In the genomic region with DNA sequence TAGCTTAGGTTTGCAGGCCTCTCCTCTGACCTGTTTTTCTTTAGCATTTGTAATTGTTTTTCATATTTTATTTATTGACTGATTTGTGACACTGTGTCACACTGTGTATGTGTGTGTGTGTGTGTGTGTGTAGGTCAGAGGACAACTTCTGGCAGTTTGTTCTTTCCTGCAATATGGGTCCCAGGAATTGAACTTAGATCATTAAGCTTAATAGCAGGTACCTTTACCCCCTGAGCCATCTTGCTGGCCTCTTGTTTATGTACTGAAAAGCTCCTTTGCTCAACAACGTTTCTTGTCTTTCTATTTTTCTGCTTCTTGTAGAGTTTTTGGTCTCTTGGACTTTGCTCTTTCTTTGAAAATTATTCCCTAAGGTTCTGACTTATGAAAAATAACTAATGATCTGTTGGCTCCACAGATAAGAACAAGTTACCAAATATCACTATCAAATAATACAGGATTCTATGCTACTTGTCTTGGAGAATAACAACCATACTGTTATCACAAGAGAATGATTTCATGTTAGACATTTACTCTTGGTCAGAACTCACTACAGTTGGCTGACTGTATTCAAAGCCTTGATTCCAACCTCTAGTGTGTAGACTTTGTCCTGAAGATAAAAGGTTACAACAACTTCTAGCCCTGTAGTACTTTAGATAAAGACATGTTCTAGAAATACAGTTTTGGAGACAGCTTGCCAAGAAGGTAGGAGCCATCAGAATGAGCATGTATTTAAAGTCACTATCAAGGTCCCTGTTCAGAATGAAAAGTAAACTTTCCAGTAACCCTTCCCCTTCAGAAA, we compare ENCODE assay signal across 26 mouse cellular contexts. TPM values are rescaled to one million over a fixed set of nuclear protein-coding genes. Genes with fewer than 3 reads are reported as not detected.
"Had no signal": no experiment of that assay in that cellular context is flagged by ENCODE, and none has a peak within 500 bp of the region (broad histone marks: within the 10 kb centered on the region; RNA-seq: fewer than 3 reads in every experiment).

No protein-coding gene starts in this region.

- DNase-seq: kidney, adult 18-20 months; kidney, postnatal 10 days; layer of hippocampus, adult 9-11 months; liver; liver, embryonic 13.5 days; lung, postnatal 10 days; lung, postnatal 36 days; thymus, adult 2 months; thymus, postnatal 14 days; thymus, postnatal 4 days had no signal

- H3K4me1 ChIP-seq: kidney, embryonic 15.5 days; limb, embryonic 10.5 days; limb, embryonic 13.5 days; lung, embryonic 15.5 days; midbrain, embryonic 12.5 days; midbrain, embryonic 15.5 days; neural tube, embryonic 12.5 days; neural tube, embryonic 15.5 days had no signal

- H3K4me2 ChIP-seq: kidney, embryonic 15.5 days; limb, embryonic 13.5 days; liver, embryonic 13.5 days; lung, embryonic 15.5 days; midbrain, embryonic 12.5 days; midbrain, embryonic 15.5 days; neural tube, embryonic 12.5 days; neural tube, embryonic 15.5 days had no signal

- H3K4me3 ChIP-seq: kidney, embryonic 15.5 days; layer of hippocampus, adult 2 months; limb, embryonic 10.5 days; limb, embryonic 13.5 days; liver, embryonic 13.5 days; lung, embryonic 15.5 days; midbrain, embryonic 12.5 days; midbrain, embryonic 15.5 days; neural tube, embryonic 12.5 days; neural tube, embryonic 15.5 days had no signal

- H3K27me3 ChIP-seq: kidney, embryonic 15.5 days; limb, embryonic 13.5 days; liver, embryonic 13.5 days; lung, embryonic 15.5 days; midbrain, embryonic 12.5 days; midbrain, embryonic 15.5 days; neural tube, embryonic 12.5 days; neural tube, embryonic 15.5 days had no signal

- H3K27ac ChIP-seq: kidney, embryonic 15.5 days; layer of hippocampus, adult 2 months; limb, embryonic 10.5 days; limb, embryonic 13.5 days; liver, embryonic 13.5 days; lung, embryonic 15.5 days; midbrain, embryonic 12.5 days; midbrain, embryonic 15.5 days; neural tube, embryonic 12.5 days; neural tube, embryonic 15.5 days; stomach, postnatal 0 days had no signal

- ATAC-seq: inflammation-experienced regulatory T-cells, adult 6 months; midbrain, embryonic 15.5 days had no signal

- H3K9me3 ChIP-seq: kidney, embryonic 15.5 days; limb, embryonic 10.5 days; limb, embryonic 13.5 days; liver, embryonic 13.5 days; lung, embryonic 15.5 days; midbrain, embryonic 12.5 days; midbrain, embryonic 15.5 days; neural tube, embryonic 12.5 days; neural tube, embryonic 15.5 days had no signal

- H3K9ac ChIP-seq: kidney, embryonic 15.5 days; limb, embryonic 13.5 days; liver, embryonic 13.5 days; lung, embryonic 15.5 days; midbrain, embryonic 12.5 days; midbrain, embryonic 15.5 days; neural tube, embryonic 12.5 days; neural tube, embryonic 15.5 days had no signal

RNA-seq across cellular contexts. Expression of gene Gpr33, which starts 31.9 kb away (rescaled TPM):
- total RNA-seq: layer of hippocampus, adult 2 months; layer of hippocampus, postnatal 25 days; left cerebral cortex, adult 18-20 months; left cerebral cortex, postnatal 25 days had no signal
- polyA plus RNA-seq: inflammation-experienced regulatory T-cells, adult 6 months; kidney, embryonic 15.5 days; limb, embryonic 10.5 days; limb, embryonic 13.5 days; liver, embryonic 13.5 days; liver, embryonic 16.5 days; lung, embryonic 15.5 days; midbrain, embryonic 12.5 days; midbrain, embryonic 15.5 days; neural tube, embryonic 12.5 days; neural tube, embryonic 15.5 days; stomach, embryonic 14.5 days; stomach, postnatal 0 days had no signal
